Mouse (Mus musculus): ENCODE measurements at regions not wholly inside any gene's neighbourhood (a gene's known extent, or its start where the extent isn't known, plus 50 kb on each side); places are given as distances from the start of the nearest gene placed in this dataset.
A peak's percentile ranks its signal among the peaks of the same experiment; 100 is the strongest.

- no peak overlapping the region for H3K4me3 ChIP-seq (ENCODE audit: low read depth, low read length)
- no peak overlapping the region for H3K9ac ChIP-seq (replicated peaks; ENCODE audit: low read depth, low read length)
- no peaks in the 10 kb centered on the region for H3K4me1 ChIP-seq (ENCODE audit: control insufficient read depth, insufficient read depth, low read length)
- ATAC-seq (ENCODE audit: low read depth) = peak; percentile 58
- WGBS = 43% methylated on average over 2 of the region's 2 CpGs
- H3K4me2 ChIP-seq (ENCODE audit: low read depth, low read length) = no peak overlapping the region
- H3K27me3 ChIP-seq (ENCODE audit: control insufficient read depth, insufficient read depth, low read length) = no peaks in the 10 kb centered on the region
- no peaks in the 10 kb centered on the region for H3K36me3 ChIP-seq (ENCODE audit: control insufficient read depth, insufficient read depth, low read length)
- no peak overlapping the region for H3K27ac ChIP-seq (ENCODE audit: low read depth, low read length)
- H3K9me3 ChIP-seq (ENCODE audit: control insufficient read depth, low read length) = no peaks in the 10 kb centered on the region
Measured at GRCm38 (mm10) chr9:17396056-17396455, 895.0 kb upstream of the Fat3 start.

DNA sequence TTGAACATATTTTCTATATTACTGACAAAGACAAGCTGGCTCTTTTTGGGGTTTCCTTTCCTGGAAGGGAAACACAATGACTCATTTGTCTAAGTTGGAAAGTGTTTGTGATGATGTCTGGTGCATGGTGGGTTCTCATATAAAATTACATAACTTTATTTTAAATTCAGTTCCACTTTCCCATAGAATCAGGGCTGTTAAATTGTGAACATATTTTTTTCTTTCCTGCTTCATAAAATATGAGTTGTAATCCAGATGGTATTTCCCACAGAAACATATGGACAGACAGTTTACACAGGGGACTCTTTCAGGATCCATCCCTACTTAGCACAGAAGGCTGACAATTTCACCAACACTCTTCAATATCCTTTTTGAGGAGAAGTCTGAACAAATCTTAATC lies 892.0 kb upstream of the Fat3 start:
- no peaks in the 10 kb centered on the region for H3K9me3 ChIP-seq (ENCODE audit: control insufficient read depth, low read length)
- no peak overlapping the region for H3K4me2 ChIP-seq (ENCODE audit: low read depth, low read length)
- no peaks in the 10 kb centered on the region for H3K4me1 ChIP-seq (ENCODE audit: control insufficient read depth, insufficient read depth, low read length)
- no peak for ATAC-seq (ENCODE audit: low read depth)
- H3K9ac ChIP-seq (replicated peaks; ENCODE audit: low read depth, low read length) = no peak overlapping the region
- H3K4me3 ChIP-seq (ENCODE audit: low read depth, low read length) = no peak overlapping the region
- H3K27me3 ChIP-seq (ENCODE audit: control insufficient read depth, insufficient read depth, low read length) = no peaks in the 10 kb centered on the region
- H3K27ac ChIP-seq (ENCODE audit: low read depth, low read length) = no peak overlapping the region
- H3K36me3 ChIP-seq (ENCODE audit: control insufficient read depth, insufficient read depth, low read length) = no peaks in the 10 kb centered on the region
